Mouse (Mus musculus) midbrain, embryonic 10.5 days (tissue): ENCODE measurements around the gene Abca7. TPM values are rescaled to one million over a fixed set of nuclear protein-coding genes. Genes with fewer than 3 reads are reported as not detected.
"Not testable (repeated sequence)": the region's sequence is repeated elsewhere in the genome, so short reads cannot be mapped to it uniquely, and the experiment has no call there.

Experiments
- DNase-seq: peaks from one replicate; pipeline ENCODE4 v3.0.0-alpha.2; 2017; ENCODE audit warnings: low spot score
- H3K27ac ChIP-seq: fragments of 300-500 bp; sonication (generic); replicated peaks from 2 replicates; pipeline ENCODE4 v1.5.1; 2016; ENCODE audit warnings: mild to moderate bottlenecking
- H3K27me3 ChIP-seq: fragments of 300-500 bp; sonication (generic); 2 replicates; pipeline ENCODE4 v1.6.1; 2016; ENCODE audit warnings: low read depth, mild to moderate bottlenecking; ENCODE audit not compliant: poor library complexity, severe bottlenecking
- H3K36me3 ChIP-seq: fragments of 300-500 bp; sonication (generic); 2 replicates; pipeline ENCODE4 v1.6.1; 2016; ENCODE audit warnings: mild to moderate bottlenecking, moderate library complexity
- H3K4me1 ChIP-seq: fragments of 300-500 bp; sonication (generic); 2 replicates; pipeline ENCODE4 v1.6.1; 2016
- H3K4me3 ChIP-seq: fragments of 300-500 bp; sonication (generic); 2 replicates; pipeline ENCODE4 v1.5.1; 2016; ENCODE audit warnings: mild to moderate bottlenecking, moderate library complexity
- H3K9me3 ChIP-seq: fragments of 300-500 bp; sonication (generic); replicated peaks from 2 replicates; pipeline ENCODE4 v1.6.1; 2016; ENCODE audit warnings: mild to moderate bottlenecking
- WGBS: fragments of 180-500 bp; shearing (Covaris S2); methylation state at CpG from one replicate; pipeline ENCODE4 v1.1.7; 2016; 5-methylcytosine and 5-hydroxymethylcytosine counted together
- polyA plus RNA-seq: library from polyadenylated mRNA; unstranded; fragments of >200 nt; fragmentation: Nextera tagmentation; extraction: Ambion mirVana; gene quantifications from 2 replicates; pipeline ENCODE4 v1.2.1, GENCODE M21; 2016

Gene Abca7
- 3.2 and 4.8 TPM in 2 replicates for polyA plus RNA-seq

GRCm38 (mm10) chr10:79996272-79997033, at the start of gene Abca7:
Gene Abca7 (plus strand): TSS chr10:79996494.
- Histone ChIP-seq H3K36me3 (peaks cover 23% of the 10 kb centered on the region; the same call in 1 of the 2 replicates), H3K4me1 (peaks cover 28% of the 10 kb centered on the region), H3K9me3 (peaks cover 6% of the 10 kb centered on the region; the same call in 1 of the 2 replicates), H3K27ac (peak within 1 kb of the TSS; percentile 82), H3K27me3 (peaks cover 38% of the 10 kb centered on the region), H3K4me3 (peak within 1 kb of the TSS; percentile 61)
- WGBS = under 1% methylated on average over 34 of the region's 34 CpGs
- peak; percentile 95 for DNase-seq

- peak; percentile 49 for DNase-seq
- Histone ChIP-seq H3K4me3 (peak overlapping the region; percentile 9), H3K27me3 (no peaks in the 10 kb centered on the region), H3K27ac (peak overlapping the region; percentile 86), H3K4me1 (peaks cover 51% of the 10 kb centered on the region), H3K9me3 (no peaks in the 10 kb centered on the region), H3K36me3 (peaks cover 48% of the 10 kb centered on the region)
- WGBS = 11% methylated on average over 7 of the region's 7 CpGs
These were observed 49.5 kb upstream of the Abca7 start for GRCm38 (mm10) chr10:79946752-79947322.

DNA sequence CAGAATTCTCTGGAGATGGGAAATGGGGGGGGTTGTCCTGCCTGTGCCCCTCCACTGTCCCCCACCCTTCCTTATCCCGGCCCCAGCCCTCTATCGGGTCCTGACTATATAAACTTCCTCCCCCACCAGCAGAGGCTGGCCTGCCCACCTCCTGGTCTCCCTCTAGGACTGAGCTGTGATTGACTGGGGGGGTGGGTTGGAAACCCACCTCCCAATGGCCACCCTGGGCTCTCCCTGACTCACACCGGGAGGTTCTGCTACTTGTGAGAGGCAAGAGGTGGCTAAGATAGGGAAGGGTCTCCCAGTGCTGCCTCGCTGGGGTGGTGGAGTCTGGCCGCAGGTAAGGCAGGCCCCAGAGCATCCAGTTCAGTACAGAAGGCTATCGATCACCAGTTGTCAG, 48.8 kb upstream of the Abca7 start:
- no peaks in the 10 kb centered on the region for H3K9me3 ChIP-seq
- no peak for DNase-seq
- WGBS = 81% methylated on average over 6 of the region's 6 CpGs
- H3K27me3 ChIP-seq = no peaks in the 10 kb centered on the region
- H3K36me3 ChIP-seq = peaks cover 44% of the 10 kb centered on the region
- H3K27ac ChIP-seq = peak overlapping the region; percentile 86
- H3K4me3 ChIP-seq = peak overlapping the region; percentile 9; the same call in 1 of the 2 replicates
- peaks cover 51% of the 10 kb centered on the region for H3K4me1 ChIP-seq

DNA sequence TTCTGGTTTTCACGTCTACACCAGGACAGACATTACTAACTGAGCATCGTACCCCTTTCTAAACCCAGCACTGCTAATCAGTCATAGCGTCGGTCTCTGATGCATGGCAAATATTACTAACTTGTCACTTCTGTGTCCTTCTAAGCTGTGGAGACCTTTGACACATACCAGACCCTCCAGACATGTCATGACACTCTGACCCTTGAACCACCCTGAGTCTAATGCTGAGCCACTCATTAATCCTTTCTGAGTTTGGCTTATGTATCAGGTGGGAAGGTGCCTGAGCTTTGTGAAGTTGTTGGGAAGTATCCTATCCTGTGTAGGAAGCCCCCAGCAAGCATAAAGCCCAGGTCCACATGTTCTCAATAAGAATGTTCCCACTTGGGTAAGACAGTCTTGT, 46.4 kb upstream of the Abca7 start:
- no peak for DNase-seq
- no peaks in the 10 kb centered on the region for H3K9me3 ChIP-seq
- H3K27ac ChIP-seq = no peak overlapping the region
- H3K27me3 ChIP-seq = 0 out of 2 replicates have a peak, but pooled peaks cover under 1% of the 10 kb centered on the region
- peaks cover 35% of the 10 kb centered on the region for H3K4me1 ChIP-seq
- WGBS = 93% methylated on average over 4 of the region's 4 CpGs
- no peak overlapping the region for H3K4me3 ChIP-seq
- peaks cover 58% of the 10 kb centered on the region for H3K36me3 ChIP-seq

GRCm38 (mm10) chr10:79950661-79951060, 45.6 kb upstream of the Abca7 start:
- no peak for DNase-seq
- Histone ChIP-seq H3K27ac (no peak overlapping the region), H3K4me3 (no peak overlapping the region), H3K36me3 (peaks cover 58% of the 10 kb centered on the region), H3K9me3 (no peaks in the 10 kb centered on the region), H3K4me1 (peaks cover 34% of the 10 kb centered on the region), H3K27me3 (peaks cover 8% of the 10 kb centered on the region; the same call in 1 of the 2 replicates)
- 86% methylated on average over 18 of the region's 18 CpGs for WGBS

GRCm38 (mm10) chr10:79953946-79954345, 42.3 kb upstream of the Abca7 start:
- no peak overlapping the region for H3K4me3 ChIP-seq
- peaks cover 32% of the 10 kb centered on the region for H3K4me1 ChIP-seq
- WGBS = 87% methylated on average over 6 of the region's 6 CpGs
- DNase-seq = no peak
- no peaks in the 10 kb centered on the region for H3K9me3 ChIP-seq
- peaks cover 15% of the 10 kb centered on the region; the same call in 1 of the 2 replicates for H3K27me3 ChIP-seq
- H3K36me3 ChIP-seq = peaks cover 44% of the 10 kb centered on the region
- no peak overlapping the region for H3K27ac ChIP-seq

DNA sequence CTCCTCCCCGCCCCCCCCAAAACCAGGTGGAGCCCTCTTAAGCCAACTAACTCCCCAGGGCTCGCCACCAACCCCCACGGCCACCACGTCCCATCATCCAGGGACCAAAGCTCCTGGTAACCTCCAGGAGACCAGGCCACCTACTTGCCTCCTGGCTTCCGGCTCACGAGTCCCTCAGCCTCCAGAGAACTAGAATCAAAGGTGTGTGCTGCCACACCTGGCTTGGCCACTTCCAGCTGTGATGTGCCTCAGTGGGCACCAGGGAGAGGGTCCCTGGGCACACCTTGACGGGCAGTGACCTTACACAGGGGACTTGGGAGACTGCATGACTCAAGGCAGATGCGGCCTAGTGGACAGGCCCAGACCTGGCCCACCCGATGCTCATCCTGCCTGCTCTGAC, 40.6 kb upstream of the Abca7 start:
- Histone ChIP-seq H3K4me3 (no peak overlapping the region), H3K27me3 (peaks cover 15% of the 10 kb centered on the region; the same call in 1 of the 2 replicates), H3K9me3 (no peaks in the 10 kb centered on the region), H3K4me1 (peaks cover 39% of the 10 kb centered on the region), H3K36me3 (peaks cover 27% of the 10 kb centered on the region), H3K27ac (peak overlapping the region; percentile 24; the same call in 1 of the 2 replicates)
- no peak for DNase-seq
- WGBS = 73% methylated on average over 9 of the region's 9 CpGs

DNA sequence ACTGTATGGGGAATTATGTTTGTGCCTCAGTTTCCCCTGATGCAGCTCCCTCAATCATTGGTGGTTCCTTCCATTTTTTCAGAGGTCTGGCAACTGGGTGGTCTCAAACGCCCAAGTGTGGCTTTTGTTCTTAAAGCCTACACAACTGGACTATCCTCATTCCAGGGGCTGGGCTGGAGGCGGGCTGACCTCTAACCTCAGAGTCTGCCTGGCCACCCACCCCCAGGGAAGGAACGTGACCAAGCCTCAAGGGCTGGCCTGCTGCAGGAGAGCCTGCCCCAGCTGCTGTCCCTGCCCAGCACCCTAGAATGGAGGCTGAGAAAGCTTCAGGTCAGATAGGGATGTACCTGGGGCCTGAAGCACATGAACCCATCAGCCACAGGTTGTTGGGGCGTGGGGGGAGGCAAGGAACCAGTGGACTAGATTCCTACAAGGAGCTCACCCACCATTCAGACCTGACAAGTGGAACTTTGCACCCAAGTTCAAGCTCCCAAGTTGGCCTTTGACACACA, 39.6 kb upstream of the Abca7 start:
- H3K4me1 ChIP-seq = peaks cover 46% of the 10 kb centered on the region
- DNase-seq = no peak
- H3K27me3 ChIP-seq = peaks cover 15% of the 10 kb centered on the region; the same call in 1 of the 2 replicates
- no peaks in the 10 kb centered on the region for H3K9me3 ChIP-seq
- H3K27ac ChIP-seq = peak overlapping the region; percentile 24
- WGBS = 23% methylated on average over 4 of the region's 4 CpGs
- no peak overlapping the region for H3K4me3 ChIP-seq
- peaks cover 23% of the 10 kb centered on the region for H3K36me3 ChIP-seq

DNA sequence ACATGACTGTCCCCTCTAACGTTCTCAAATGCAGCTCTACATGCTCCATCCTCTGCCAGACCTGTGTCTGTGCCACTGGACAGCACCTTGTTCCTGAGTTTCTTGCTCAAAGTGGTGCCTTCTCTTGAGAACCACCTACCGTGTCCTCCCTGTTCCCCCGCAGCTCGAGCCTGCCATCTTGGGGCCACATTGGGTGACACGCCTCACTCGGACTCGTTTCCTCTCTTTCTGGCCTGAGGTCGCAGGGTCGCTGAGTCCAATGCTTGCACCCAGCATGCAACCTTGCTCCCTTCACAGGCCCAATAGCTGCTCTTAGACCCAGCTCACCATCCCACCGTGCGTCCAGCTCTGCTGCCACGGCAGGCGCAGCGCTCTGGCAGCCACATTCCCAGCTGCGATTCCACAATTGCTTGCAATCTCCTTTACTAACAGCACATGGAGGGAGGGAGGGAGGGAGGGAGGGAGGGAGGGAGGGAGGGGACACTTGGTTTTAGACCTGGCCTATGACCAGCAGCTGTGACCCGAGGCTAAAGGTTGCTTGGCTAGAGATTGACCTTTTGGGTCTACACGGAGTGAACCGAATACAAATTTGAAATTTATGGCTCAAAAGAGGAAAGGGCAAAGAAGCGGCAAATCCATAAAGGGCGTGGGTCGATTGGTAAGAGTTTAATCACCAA, 38.0 kb upstream of the Abca7 start:
- Histone ChIP-seq H3K4me1 (peaks cover 46% of the 10 kb centered on the region), H3K27me3 (peaks cover 15% of the 10 kb centered on the region; the same call in 1 of the 2 replicates), H3K27ac (peak overlapping the region; percentile 65), H3K4me3 (peak overlapping the region; percentile 29), H3K9me3 (no peaks in the 10 kb centered on the region), H3K36me3 (peaks cover 28% of the 10 kb centered on the region)
- DNase-seq = peak; percentile 83
- WGBS = 15% methylated on average over 21 of the region's 21 CpGs

GRCm38 (mm10) chr10:79959412-79959811, 36.9 kb upstream of the Abca7 start:
- H3K9me3 ChIP-seq, DNase-seq: not testable (repeated sequence)
- 0 out of 2 replicates have a peak overlapping the region, but pooled peaks have one; percentile 89 for H3K27ac ChIP-seq
- peaks cover 46% of the 10 kb centered on the region for H3K4me1 ChIP-seq
- WGBS = 35% methylated on average over 10 of the region's 10 CpGs
- peaks cover 33% of the 10 kb centered on the region for H3K36me3 ChIP-seq
- H3K4me3 ChIP-seq = peak overlapping the region; percentile 80
- peaks cover 15% of the 10 kb centered on the region; the same call in 1 of the 2 replicates for H3K27me3 ChIP-seq

- Histone ChIP-seq H3K27me3 (peaks cover 14% of the 10 kb centered on the region; the same call in 1 of the 2 replicates), H3K4me3 (peak within 1 kb of the TSS; percentile 80), H3K27ac (peak within 1 kb of the TSS; percentile 89), H3K9me3 (no peaks in the 10 kb centered on the region), H3K36me3 (peaks cover 39% of the 10 kb centered on the region), H3K4me1 (peaks cover 45% of the 10 kb centered on the region)
- WGBS = under 1% methylated on average over 61 of the region's 61 CpGs
- DNase-seq = peak; percentile 100
These were observed 36.3 kb upstream of the Abca7 start, which contains the start of gene Wdr18 for GRCm38 (mm10) chr10:79959847-79960601. Gene Wdr18 (plus strand): TSS chr10:79960152.
